Mouse (Mus musculus) T-helper 17 cell (primary cell): ENCODE results near the gene Vasp.

Experiments used
- in situ Hi-C, 2 experiments: fragments of 300-600 bp; cut with MboI, MseI; formaldehyde crosslinking; loops; 1 replicate in 1 of 2; 2 replicates in 1 of 2; pipeline ENCODE4 v1.15.1; 2025; ENCODE audit warnings: high pct_unique_total_duplicates in 2 of 2

The Vasp gene

DNA sequence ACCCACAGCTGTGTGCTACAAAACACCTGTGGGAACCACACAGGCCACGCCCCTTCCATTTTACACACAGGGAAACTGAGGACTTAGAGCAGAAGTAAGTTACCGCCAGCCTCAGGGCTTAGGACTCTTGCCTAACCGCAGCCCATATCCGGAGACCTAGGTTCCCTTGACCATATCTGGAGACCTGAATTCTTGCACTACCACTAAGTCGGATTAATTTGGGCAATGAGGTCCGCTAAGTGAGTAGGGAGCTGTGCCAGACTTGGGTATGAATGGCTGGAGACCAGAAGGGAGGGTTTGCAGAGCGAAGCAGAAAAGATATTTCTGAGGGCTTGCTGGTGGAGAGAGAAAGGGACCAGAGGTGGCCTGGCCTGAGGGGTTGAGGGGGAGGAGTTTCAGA lies 57.2 kb downstream of the Vasp start:
- in situ Hi-C loops: no loop called here

DNA sequence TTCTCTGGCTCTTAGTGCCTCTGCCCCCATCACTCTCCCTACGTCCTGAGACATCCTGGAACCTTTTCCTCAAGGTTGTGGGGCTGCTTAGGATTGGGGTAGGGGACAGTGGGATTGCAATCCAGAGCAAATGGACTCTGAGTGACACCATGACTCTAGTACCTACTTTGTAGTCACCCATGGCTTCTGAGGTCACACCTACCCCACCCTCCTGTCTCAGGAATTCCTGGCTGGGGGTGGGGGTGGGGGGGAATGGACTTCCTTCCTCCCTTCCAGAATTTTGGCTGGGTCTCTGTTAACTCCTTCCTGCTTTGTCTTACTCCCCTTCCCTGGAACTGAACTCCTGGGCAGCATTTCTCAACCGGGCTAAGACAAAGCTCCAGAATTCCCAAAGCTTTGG lies 58.2 kb downstream of the Vasp start:
- in situ Hi-C loops: no loop called here

DNA sequence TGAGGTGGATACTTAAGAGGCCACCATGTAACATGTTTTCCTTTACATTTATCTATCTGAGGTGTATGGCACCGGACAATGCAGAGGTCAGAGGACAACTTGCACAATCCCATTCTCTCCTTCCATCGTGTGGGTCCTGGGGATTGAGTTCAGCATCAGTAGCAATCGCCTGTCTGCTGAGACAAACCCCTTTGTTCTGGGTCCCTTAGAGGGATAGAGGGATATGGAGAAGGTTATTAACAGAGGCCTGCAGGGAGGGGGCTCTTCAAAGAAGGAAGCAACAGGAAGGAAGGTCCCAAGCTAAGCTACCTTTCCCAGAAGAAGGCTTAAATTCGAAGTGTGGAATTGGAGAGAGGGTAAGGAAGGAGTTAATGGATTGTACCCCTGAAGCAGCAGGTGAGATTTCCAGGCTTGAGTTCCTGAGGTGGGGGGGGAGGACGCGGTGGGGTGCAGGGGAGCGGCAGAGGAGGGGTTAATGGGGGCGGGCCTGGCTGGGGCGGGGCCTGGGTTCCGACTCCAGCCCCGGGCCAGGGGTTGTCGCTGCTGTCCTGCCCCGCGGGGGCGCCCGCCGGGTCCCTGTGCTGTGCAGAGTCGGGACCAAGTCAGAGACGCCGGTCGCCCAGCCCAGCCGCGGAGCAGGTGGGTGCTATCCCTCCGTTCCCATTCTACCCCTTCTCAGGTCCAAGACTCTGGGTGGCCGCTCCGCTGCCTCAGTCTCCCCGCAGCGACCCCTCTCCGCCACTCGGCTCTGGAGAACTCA lies 59.4 kb downstream of the Vasp start, which contains the start of gene Gpr4:
Gpr4 (plus strand) TSS at position 543 of the 760 bp plus-strand sequence.
- in situ Hi-C loops: no loop called here

DNA sequence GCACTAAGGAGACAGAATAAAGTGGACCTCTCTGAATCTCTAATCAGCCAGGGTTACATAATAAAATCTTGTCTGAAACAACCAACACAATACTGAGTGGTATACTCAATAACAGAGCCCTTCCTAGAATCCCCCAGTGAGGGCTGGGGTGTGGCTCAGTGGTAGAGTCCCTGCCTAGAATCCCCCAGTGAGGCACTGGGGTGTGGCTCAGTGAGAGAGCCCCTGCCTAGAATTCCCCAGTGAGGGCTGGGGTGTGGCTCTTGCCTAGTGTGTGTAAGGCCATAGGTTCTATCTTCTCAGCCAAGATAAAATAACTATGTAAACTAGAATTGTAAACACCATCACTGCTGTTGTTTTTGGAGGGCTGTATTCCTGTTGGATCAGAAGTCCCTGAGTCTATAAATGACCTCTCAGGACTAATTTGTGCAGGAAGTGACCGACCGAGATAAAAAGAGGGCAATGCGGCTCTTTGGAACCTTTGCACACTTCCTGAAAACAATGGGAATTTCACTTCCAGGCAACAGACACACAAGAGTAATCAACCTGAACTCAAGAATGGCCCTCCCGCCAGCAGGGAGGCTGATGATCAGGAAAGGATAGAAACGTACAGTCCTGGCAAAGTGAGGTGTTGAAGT lies 60.5 kb downstream of the Vasp start:
- in situ Hi-C loops: no loop called here

DNA sequence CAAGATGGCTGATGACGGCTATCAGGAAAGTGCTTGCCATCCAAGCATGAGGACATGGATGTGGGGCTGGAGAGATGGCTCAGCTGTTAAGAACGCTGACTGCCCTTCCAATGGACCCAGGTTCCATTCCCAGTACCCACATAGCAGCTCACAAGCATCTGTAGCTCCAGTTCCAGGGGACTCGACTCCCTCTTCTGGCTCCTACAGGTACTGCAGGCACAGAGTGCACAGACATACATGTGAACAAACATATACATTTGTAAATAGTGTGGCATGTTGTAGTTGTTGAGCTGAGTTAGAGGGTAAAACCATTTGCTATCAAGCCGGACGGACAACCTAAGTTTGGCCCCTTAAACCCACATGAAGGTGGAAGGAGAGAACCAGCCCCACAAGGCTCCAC lies 61.6 kb downstream of the Vasp start:
- in situ Hi-C loops: no loop called here

DNA sequence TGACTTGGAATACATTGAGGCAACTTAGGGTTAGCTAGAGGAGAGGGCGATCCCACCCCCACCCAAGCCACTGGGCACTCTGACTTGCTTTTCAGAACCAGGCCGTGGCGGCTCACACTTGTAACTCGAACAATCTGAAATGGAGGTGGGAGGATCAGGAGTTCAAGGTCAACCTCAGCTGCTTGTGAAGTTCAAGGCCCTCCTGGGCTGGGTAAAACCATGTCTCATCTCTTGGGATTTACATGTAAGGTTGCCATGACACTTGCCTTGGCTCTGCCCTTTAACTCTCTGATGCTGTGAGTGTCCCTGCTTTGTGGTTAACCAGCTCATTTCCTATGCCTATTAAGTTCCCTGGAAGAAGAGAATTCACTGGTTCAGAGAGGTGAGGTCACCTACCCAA lies 62.1 kb downstream of the Vasp start:
- in situ Hi-C loops: no loop called here

DNA sequence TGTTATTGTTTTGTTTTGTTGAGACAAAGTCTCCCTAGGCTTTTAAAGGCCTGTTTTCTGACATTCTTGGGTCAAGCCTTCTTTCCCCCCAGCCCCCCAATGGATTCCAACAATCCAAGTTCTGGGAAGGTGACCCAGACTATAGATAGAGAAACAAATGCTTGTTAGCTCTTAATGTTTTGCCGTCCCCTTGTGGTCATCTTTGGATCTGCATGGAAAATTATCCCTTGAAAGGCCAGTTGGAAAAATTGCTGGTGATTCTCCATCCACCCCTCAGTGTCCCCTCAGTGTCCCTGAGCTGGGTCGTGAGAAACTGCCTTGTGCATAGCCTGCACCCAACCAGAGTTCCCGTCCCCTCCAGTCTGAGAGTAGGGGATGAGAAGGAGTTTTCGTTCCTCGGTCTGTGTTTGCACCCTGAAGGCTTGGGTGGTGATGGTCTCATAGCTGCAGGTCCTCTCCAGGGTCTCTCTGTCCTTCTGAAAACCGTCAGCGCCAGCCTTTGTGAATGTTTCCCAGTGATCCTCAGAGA lies 62.6 kb downstream of the Vasp start:
- in situ Hi-C loops: no loop called here

DNA sequence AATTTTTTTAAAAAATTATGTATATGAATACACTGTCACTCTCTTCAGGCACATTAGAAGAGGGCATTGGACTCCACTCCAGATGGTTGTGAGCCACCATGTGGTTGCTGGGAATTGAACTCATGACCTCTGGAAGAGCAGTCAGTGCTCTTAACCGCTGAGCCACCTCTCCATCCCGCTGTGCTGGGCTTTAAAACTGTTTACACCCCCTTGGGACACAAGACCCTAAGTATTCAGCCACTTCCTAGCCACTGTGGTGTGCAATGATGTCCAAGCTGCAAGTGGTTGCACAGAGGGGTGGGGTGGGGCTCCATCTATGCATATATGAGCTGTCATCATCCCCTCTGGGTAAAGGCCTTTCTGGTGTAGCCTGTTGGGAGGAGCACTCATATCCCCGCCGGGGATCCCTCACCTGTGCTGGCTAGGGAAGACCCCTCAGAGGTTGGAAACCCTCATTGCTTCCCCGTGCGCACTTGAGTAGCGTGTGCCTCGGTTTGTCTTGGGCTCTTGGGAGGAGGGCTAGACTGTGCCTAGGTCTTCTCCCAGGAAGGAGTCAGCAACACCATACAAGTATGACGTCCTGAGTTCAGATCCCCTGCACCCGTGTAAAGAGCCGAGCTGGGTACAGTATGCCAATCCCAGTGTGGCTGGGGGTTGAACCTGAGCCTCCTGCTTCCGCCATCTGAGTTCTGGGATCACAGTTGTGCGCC lies 63.3 kb downstream of the Vasp start:
- in situ Hi-C loops: no loop called here
